Mouse (Mus musculus) kidney, postnatal 10 days (tissue): Measurements from ENCODE around the gene Il3ra.

ENCODE experiments used
- DNase-seq: peaks from one replicate; pipeline ENCODE4 v3.0.0; 2021; ENCODE audit warnings: mixed read lengths

The Il3ra gene

DNA sequence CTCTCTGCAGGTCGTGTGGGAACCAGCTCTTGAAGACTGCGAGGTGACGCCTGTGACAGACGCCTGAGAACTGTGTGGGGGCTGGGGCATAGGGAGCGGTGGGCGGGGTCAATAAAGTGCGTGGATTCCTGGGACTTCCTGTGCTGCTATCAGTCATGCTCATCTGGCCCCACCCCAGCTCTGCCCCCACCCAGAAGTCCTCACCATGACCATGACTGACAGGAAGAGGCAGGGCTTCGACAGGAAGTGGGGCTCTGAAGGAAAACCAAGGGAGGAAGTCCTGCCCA is 9.2 kb downstream of the Il3ra start:
- DNase-seq, result no peak

DNA sequence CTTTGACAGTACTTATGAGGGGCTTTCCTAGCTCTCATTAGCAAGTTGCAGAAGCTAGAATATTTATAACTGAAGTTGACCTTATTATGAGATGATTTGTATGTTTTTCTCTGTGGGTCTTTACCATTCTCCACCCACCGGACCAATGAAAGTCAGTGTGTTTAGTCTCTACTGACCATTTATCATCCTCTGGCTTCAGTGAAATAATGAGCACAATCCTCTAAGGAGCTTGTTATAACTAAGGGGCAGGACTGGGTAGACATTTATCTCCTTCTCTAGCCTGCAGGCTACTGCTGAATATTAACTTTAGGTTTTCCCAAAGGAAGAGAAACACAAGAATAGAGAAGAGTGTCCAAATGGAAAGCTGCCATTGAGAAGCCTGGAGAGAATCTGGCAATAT is 49.5 kb downstream of the Il3ra start:
- DNase-seq, result no peak

DNA sequence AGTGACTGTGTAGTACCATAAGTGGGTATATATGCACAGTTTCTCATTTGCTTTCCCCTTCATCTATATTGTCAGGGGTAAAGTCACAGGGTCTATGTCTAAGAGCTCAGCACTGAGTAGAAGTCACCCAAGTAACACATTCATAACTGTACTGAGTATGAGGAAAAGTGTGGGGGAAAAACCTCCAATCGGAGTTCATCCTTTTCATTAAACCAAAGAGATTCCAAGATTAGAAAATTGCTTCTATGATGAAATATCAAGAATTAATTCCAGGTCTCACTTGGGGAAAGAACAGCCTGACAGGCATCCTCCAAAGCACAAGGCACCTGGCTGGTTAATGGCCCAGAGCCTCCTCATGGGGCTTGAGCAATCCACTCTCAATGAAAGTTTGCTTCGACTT is 54.9 kb downstream of the Il3ra start, which contains the start of gene Olfr721-ps1:
Gene Olfr721-ps1 (plus strand): TSS at position 301 of the 400 bp plus-strand sequence.
- DNase-seq, result no peak
